Mouse (Mus musculus) hindbrain, embryonic 12.5 days (tissue): ENCODE measurements around the gene Prss40. TPM values are rescaled to one million over a fixed set of nuclear protein-coding genes. Genes with fewer than 3 reads are reported as not detected.

Source experiments
- ATAC-seq: fragments of 200-750 bp; cut with Nextera tagmentation; 2 replicates; pipeline ENCODE4 v1.8.0; 2017; ENCODE audit warnings: moderate TSS enrichment; ENCODE audit not compliant: low FRiP score
- H3K27ac ChIP-seq: fragments of 300-500 bp; sonication (generic); 2 replicates; pipeline ENCODE4 v1.5.1; 2016; ENCODE audit warnings: mild to moderate bottlenecking
- H3K27me3 ChIP-seq: fragments of 300-500 bp; sonication (generic); 2 replicates; pipeline ENCODE4 v1.6.1; 2016; ENCODE audit warnings: mild to moderate bottlenecking
- H3K36me3 ChIP-seq: fragments of 300-500 bp; sonication (generic); 2 replicates; pipeline ENCODE4 v1.6.1; 2016; ENCODE audit warnings: mild to moderate bottlenecking
- H3K4me1 ChIP-seq: fragments of 300-500 bp; sonication (generic); 2 replicates; pipeline ENCODE4 v1.6.1; 2016
- H3K4me2 ChIP-seq: fragments of 300-500 bp; sonication (generic); replicated peaks from 2 replicates; pipeline ENCODE4 v1.6.1; 2016; ENCODE audit warnings: mild to moderate bottlenecking
- H3K4me3 ChIP-seq: fragments of 300-500 bp; sonication (generic); 2 replicates; pipeline ENCODE4 v1.5.1; 2016; ENCODE audit warnings: mild to moderate bottlenecking
- H3K9ac ChIP-seq: fragments of 300-500 bp; sonication (generic); 2 replicates; pipeline ENCODE4 v1.6.1; 2016; ENCODE audit warnings: mild to moderate bottlenecking, moderate library complexity
- H3K9me3 ChIP-seq: fragments of 300-500 bp; sonication (generic); replicated peaks from 2 replicates; pipeline ENCODE4 v1.6.1; 2016; ENCODE audit warnings: mild to moderate bottlenecking
- WGBS: fragments of 180-500 bp; shearing (Covaris S2); methylation state at CpG from one replicate; pipeline ENCODE4 v1.1.7; 2016; 5-methylcytosine and 5-hydroxymethylcytosine counted together
- polyA plus RNA-seq: library from polyadenylated mRNA; unstranded; fragments of >200 nt; fragmentation: Nextera tagmentation; extraction: Ambion mirVana; gene quantifications from 2 replicates; pipeline ENCODE4 v1.2.1, GENCODE M21; 2016

The Prss40 gene
- polyA plus RNA-seq = not detected in 2 replicates

DNA sequence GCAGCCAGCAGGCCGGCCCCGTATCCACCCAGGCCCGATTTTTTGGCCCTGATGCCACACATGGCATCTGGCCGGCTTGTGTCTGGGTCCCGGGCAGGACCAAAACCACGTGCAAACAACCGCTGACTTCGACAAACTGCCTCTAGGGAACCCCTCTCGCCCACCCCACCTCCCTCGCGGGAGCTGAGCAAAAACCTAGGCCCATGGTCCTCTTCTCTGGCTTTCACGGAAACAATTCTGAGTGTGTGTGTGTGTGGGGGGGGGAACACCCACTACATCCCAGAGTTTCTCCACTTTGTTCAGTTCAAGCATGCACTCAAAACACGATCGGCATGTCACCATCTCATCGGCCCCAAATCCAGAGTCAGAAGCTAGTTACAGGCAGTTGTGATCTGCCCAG is at the start of gene Prss40:
Gene Prss40 (minus strand): TSS at position 101 of the 400 bp plus-strand sequence.
- no peaks in the 10 kb centered on the region for H3K9me3 ChIP-seq
- 87% methylated on average over 15 of the region's 15 CpGs for WGBS
- no peaks in the 10 kb centered on the region for H3K4me1 ChIP-seq
- no peaks in the 10 kb centered on the region for H3K27me3 ChIP-seq
- H3K9ac ChIP-seq = no peak within 1 kb of the TSS
- ATAC-seq = no peak
- H3K4me3 ChIP-seq = no peak within 1 kb of the TSS
- no peaks in the 10 kb centered on the region for H3K36me3 ChIP-seq
- no peak within 1 kb of the TSS for H3K27ac ChIP-seq
- no peak within 1 kb of the TSS for H3K4me2 ChIP-seq

GRCm38 (mm10) chr1:34602363-34602762 is 41.6 kb upstream of the Prss40 start:
- H3K9ac ChIP-seq = no peak overlapping the region
- H3K4me1 ChIP-seq = no peaks in the 10 kb centered on the region
- no peak overlapping the region for H3K4me2 ChIP-seq
- H3K4me3 ChIP-seq = no peak overlapping the region
- H3K36me3 ChIP-seq = no peaks in the 10 kb centered on the region
- 11% methylated on average over 8 of the region's 8 CpGs for WGBS
- H3K27me3 ChIP-seq = no peaks in the 10 kb centered on the region; the same call in 1 of the 2 replicates
- peak; percentile 73; the same call in 1 of the 2 replicates for ATAC-seq
- no peaks in the 10 kb centered on the region for H3K9me3 ChIP-seq
- H3K27ac ChIP-seq = no peak overlapping the region

DNA sequence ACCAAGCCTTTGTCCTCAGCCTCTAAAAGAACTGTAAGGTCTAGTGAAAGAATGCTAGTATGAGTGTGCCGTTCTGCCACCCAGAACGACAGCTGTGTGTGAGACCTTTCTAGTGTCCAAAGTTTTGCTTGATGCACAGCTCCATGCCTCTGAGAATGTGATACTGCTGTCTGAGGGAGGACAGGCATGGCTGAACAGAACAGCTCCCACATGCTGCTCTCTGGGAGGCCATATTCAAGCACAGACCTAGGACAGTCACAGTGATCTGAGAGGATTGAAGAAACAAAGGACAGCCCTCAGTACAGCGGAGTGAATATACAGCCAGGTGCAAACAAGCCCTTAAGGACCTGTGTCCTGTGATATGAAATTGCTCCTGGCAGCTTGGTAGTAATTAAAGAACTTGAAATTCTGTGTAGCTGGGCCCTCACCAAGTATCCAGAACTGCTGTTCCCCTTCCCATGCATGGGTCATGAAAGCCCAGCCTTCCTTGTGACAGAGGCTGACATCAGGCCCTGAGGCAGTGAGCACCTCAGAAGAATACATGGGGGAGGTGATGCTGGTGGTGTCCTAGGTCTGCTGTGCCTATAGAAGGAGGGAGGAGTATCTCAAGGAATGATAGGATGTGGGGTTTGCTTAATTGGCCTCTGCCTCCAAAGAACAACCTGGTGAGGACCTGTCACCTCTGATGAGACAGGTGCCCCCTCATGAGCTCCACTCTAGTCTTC is 40.7 kb upstream of the Prss40 start:
- no peak overlapping the region for H3K4me3 ChIP-seq
- H3K27ac ChIP-seq = no peak overlapping the region
- H3K36me3 ChIP-seq = no peaks in the 10 kb centered on the region
- H3K4me2 ChIP-seq = no peak overlapping the region
- no peaks in the 10 kb centered on the region; the same call in 1 of the 2 replicates for H3K27me3 ChIP-seq
- ATAC-seq = 0 out of 2 replicates have a peak, but pooled peaks have one; percentile 13
- H3K9me3 ChIP-seq = no peaks in the 10 kb centered on the region
- WGBS = 82% methylated on average over 3 of the region's 3 CpGs
- no peak overlapping the region for H3K9ac ChIP-seq
- H3K4me1 ChIP-seq = no peaks in the 10 kb centered on the region

DNA sequence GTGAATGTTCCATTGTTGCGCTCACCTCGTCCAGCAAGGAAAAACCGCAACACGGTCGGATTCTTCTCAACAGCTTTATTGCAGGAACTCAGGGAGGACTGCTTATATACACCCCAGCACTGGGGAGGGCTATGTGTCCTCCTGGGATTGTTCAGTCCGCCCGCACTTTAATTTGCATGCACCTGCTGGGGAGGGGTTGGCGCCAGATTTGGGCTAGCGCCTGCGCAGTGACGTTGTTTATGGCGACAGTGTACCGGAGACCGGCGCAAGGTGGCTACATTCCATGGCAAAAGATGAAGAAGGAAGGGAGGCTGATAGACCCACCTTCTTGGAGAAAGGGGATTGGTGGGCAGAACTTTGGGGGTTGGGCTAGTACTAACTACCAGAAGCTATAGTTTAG is 39.3 kb upstream of the Prss40 start:
- H3K27ac ChIP-seq = no peak overlapping the region
- H3K4me1 ChIP-seq = no peaks in the 10 kb centered on the region
- H3K9ac ChIP-seq = no peak overlapping the region
- no peak overlapping the region for H3K4me3 ChIP-seq
- WGBS = 70% methylated on average over 15 of the region's 15 CpGs
- no peaks in the 10 kb centered on the region for H3K9me3 ChIP-seq
- H3K36me3 ChIP-seq = peaks cover 5% of the 10 kb centered on the region; the same call in 1 of the 2 replicates
- no peaks in the 10 kb centered on the region; the same call in 1 of the 2 replicates for H3K27me3 ChIP-seq
- ATAC-seq = no peak
- H3K4me2 ChIP-seq = no peak overlapping the region

GRCm38 (mm10) chr1:34587298-34588096 is 26.8 kb upstream of the Prss40 start:
- Histone ChIP-seq H3K4me2 (no peak overlapping the region), H3K4me1 (no peaks in the 10 kb centered on the region), H3K27me3 (no peaks in the 10 kb centered on the region), H3K9ac (no peak overlapping the region), H3K36me3 (peaks cover 30% of the 10 kb centered on the region), H3K9me3 (no peaks in the 10 kb centered on the region), H3K4me3 (no peak overlapping the region), H3K27ac (no peak overlapping the region)
- ATAC-seq = no peak; the same call in 1 of the 2 replicates
- WGBS = 83% methylated on average over 22 of the region's 22 CpGs

- H3K4me1 ChIP-seq = peaks cover 8% of the 10 kb centered on the region
- 79% methylated on average over 4 of the region's 4 CpGs for WGBS
Observed at GRCm38 (mm10) chr1:34584736-34585135, 24.0 kb upstream of the Prss40 start.

GRCm38 (mm10) chr1:34583821-34584263 is 23.1 kb upstream of the Prss40 start:
- WGBS = 21% methylated on average over 4 of the region's 4 CpGs
- Histone ChIP-seq H3K36me3 (peaks cover 22% of the 10 kb centered on the region), H3K27ac (no peak overlapping the region), H3K4me2 (no peak overlapping the region), H3K4me1 (peaks cover 11% of the 10 kb centered on the region), H3K9ac (no peak overlapping the region), H3K9me3 (no peaks in the 10 kb centered on the region), H3K4me3 (no peak overlapping the region), H3K27me3 (peaks cover 20% of the 10 kb centered on the region)
- ATAC-seq = 0 out of 2 replicates have a peak, but pooled peaks have one; percentile 9

More at GRCm38 (mm10) chr1:34584736-34585135, 24.0 kb upstream of the Prss40 start:
- peaks cover 14% of the 10 kb centered on the region; the same call in 1 of the 2 replicates for H3K27me3 ChIP-seq
- peaks cover 27% of the 10 kb centered on the region for H3K36me3 ChIP-seq
- no peaks in the 10 kb centered on the region for H3K9me3 ChIP-seq
- no peak overlapping the region for H3K9ac ChIP-seq
- H3K27ac ChIP-seq = no peak overlapping the region
- H3K4me3 ChIP-seq = no peak overlapping the region
- no peak overlapping the region for H3K4me2 ChIP-seq
- no peak for ATAC-seq

DNA sequence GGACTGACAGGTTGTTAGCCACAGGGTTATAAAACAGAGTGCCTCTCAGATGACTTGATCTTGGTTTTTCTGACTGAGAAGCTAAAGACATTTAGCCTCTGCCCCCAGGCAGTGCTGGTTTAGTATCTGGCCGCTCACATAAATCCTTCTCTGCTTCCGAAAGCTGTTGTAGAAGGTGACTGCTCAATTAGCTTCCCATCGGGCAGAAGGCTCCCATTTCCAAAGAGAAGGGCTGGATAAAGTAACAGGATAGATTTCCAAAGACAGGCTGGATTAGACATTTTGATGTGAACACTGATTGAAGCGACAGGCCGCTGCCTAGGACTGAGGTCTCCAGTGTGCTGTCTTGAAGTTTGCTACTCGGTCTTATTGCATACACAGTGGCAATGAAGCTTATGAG is 21.5 kb upstream of the Prss40 start:
- Histone ChIP-seq H3K4me1 (peaks cover 11% of the 10 kb centered on the region), H3K9me3 (no peaks in the 10 kb centered on the region), H3K4me3 (no peak overlapping the region), H3K27ac (no peak overlapping the region), H3K9ac (no peak overlapping the region), H3K4me2 (no peak overlapping the region), H3K27me3 (peaks cover 33% of the 10 kb centered on the region), H3K36me3 (peaks cover 7% of the 10 kb centered on the region; the same call in 1 of the 2 replicates)
- ATAC-seq = no peak
- 80% methylated on average over 6 of the region's 6 CpGs for WGBS

DNA sequence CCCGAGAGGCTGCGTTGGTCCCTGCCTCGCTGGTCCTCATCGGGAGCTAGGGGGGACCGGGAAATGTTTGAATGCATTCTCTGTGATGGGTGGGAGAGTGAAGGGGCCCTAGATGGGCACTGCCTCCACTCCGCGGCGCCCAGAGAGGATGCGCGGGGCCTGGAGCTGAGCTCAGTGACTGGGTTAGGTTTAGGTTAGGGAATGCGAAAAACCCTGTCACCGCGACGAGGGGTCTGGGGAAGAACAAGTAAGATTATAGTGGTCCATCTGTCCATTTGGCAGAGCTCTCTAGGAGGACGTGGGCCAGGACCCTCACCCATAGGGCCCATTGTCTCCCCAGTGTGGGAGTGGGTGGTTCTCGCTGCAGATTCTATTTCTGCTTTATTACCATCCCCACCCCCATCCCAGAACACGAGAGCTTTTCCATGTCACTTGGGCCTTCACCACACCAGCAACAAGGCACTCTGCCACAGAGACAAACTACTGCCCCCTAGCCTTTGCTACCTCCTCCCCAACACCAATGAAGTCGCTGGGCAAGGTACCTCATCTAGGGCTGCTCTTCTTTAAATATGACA is 19.1 kb upstream of the Prss40 start:
- WGBS = 2% methylated on average over 18 of the region's 18 CpGs
- H3K27ac ChIP-seq = peak overlapping the region; percentile 85

GRCm38 (mm10) chr1:34578851-34579781 is 18.4 kb upstream of the Prss40 start, which contains the start of gene Amer3:
Gene Amer3 (plus strand): TSS chr1:34579657.
- H3K4me3 ChIP-seq = peak within 1 kb of the TSS; percentile 51
- no peaks in the 10 kb centered on the region for H3K36me3 ChIP-seq
- peak; percentile 94 for ATAC-seq
- peak within 1 kb of the TSS; percentile 65 for H3K9ac ChIP-seq
- peaks cover 11% of the 10 kb centered on the region for H3K4me1 ChIP-seq
- peak within 1 kb of the TSS; percentile 81 for H3K4me2 ChIP-seq
- H3K9me3 ChIP-seq = no peaks in the 10 kb centered on the region
- WGBS = under 1% methylated on average over 53 of the region's 53 CpGs
- H3K27ac ChIP-seq = peak within 1 kb of the TSS; percentile 85
- H3K27me3 ChIP-seq = peaks cover 33% of the 10 kb centered on the region

More for the DNA sequence above, 19.1 kb upstream of the Prss40 start:
- H3K4me3 ChIP-seq = peak overlapping the region; percentile 51
- H3K36me3 ChIP-seq = no peaks in the 10 kb centered on the region
- H3K4me1 ChIP-seq = peaks cover 11% of the 10 kb centered on the region
- H3K4me2 ChIP-seq = peak overlapping the region; percentile 81
- H3K9me3 ChIP-seq = no peaks in the 10 kb centered on the region
- ATAC-seq = peak; percentile 78
- peaks cover 33% of the 10 kb centered on the region for H3K27me3 ChIP-seq
- peak overlapping the region; percentile 65 for H3K9ac ChIP-seq

- WGBS = 83% methylated on average over 6 of the region's 6 CpGs
Observed at GRCm38 (mm10) chr1:34573221-34573620, 12.5 kb upstream of the Prss40 start.

More at GRCm38 (mm10) chr1:34573221-34573620, 12.5 kb upstream of the Prss40 start:
- no peak overlapping the region for H3K4me3 ChIP-seq
- H3K9me3 ChIP-seq = no peaks in the 10 kb centered on the region
- no peaks in the 10 kb centered on the region for H3K36me3 ChIP-seq
- no peak for ATAC-seq
- H3K9ac ChIP-seq = no peak overlapping the region
- peaks cover 6% of the 10 kb centered on the region for H3K27me3 ChIP-seq
- no peaks in the 10 kb centered on the region for H3K4me1 ChIP-seq
- H3K4me2 ChIP-seq = no peak overlapping the region
- no peak overlapping the region for H3K27ac ChIP-seq
